Mouse (Mus musculus) olfactory bulb, adult 2 months (tissue): Measurements from ENCODE around the gene Cbfb.

Source experiments
- CTCF ChIP-seq: fragments of 200-500 bp; IDR thresholded peaks from 2 replicates; pipeline ENCODE4 v1.5.1; 2012; ENCODE audit warnings: low read depth, mild to moderate bottlenecking, low read length, moderate library complexity; ENCODE audit not compliant: insufficient read depth
- POLR2A ChIP-seq: fragments of 200-500 bp; IDR thresholded peaks from 2 replicates; pipeline ENCODE4 v1.6.1; 2012; ENCODE audit warnings: mild to moderate bottlenecking, low read depth, low read length, moderate library complexity; ENCODE audit not compliant: insufficient read depth

DNA sequence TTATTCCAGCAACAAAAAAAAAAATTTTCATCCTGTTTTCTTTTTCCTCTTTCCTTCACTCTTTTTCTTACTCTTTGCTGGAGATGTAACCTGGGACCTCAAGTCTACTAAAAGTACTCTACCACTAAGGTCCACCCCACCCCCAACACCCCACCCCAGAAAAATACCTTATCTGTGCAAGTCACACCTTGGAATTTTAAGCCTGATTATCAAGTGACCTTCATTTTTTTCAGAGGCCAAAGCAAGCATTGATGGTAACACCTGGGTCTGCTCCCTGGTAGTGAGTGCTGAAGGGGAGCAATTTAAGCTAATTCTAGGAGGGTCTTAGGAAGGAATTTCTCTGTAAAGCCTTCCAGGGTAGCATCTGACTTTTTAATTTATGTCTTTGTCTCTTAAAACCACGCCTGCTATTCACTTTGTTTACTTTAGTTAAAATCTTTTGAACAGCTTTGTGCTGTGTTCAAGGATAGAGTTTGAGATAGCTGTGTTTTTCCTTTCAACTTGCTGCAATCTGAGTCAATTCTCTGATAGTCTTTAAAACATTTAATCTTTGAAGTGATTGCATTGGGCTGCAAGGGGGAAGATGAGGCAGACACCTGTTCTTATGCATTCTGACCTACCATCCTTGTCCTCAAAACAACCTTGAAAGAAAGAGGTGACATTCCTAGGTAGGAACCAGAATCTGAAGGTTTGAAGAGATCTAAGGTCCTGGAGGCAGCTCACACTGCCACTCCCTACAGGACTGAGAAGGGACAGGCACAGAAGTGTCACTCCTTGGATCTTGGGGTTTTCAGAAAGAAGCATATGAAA is 62.9 kb downstream of the Cbfb start:
- TF ChIP-seq CTCF (no peak), POLR2A (no peak)
